Mouse (Mus musculus) heart, postnatal 10 days (tissue): Measurements from ENCODE around the gene Ift172. TPM values are rescaled to one million over a fixed set of nuclear protein-coding genes. Genes with fewer than 3 reads are reported as not detected.

Experiments
- DNase-seq, 2 experiments: peaks; one replicate each; pipeline ENCODE4 v3.0.0; 2021
- intact Hi-C: fragments of 180-260 bp; cut with DNase I; formaldehyde crosslinking; loops from one replicate; pipeline ENCODE4 v1.15.1; 2025
- total RNA-seq, 2 experiments: library from RNA; stranded (reverse); gene quantifications; 2 replicates each; pipeline ENCODE4 v1.2.3; 2021

Gene Ift172
- total RNA-seq, result 10 to 100 TPM; 34.1 to 40.4 TPM

- intact Hi-C loops, result loop anchor here (2.0 kb wide), 1 partner anchor 50 kb away; the partner anchor contains the start of genes Gm9970 and Nrbp1
Observed at GRCm38 (mm10) chr5:31290521-31291360, at the start of gene Ift172. Ift172 (minus strand) TSS chr5:31291116.

GRCm38 (mm10) chr5:31328255-31328654 is 37.3 kb upstream of the Ift172 start:
- intact Hi-C loops, result loop anchor here (1.0 kb wide), 1 partner anchor 109 kb away; no protein-coding TSS in a partner anchor

More at GRCm38 (mm10) chr5:31290521-31291360, at the start of gene Ift172:
- DNase-seq, result peak; percentile 97 to 98

DNA sequence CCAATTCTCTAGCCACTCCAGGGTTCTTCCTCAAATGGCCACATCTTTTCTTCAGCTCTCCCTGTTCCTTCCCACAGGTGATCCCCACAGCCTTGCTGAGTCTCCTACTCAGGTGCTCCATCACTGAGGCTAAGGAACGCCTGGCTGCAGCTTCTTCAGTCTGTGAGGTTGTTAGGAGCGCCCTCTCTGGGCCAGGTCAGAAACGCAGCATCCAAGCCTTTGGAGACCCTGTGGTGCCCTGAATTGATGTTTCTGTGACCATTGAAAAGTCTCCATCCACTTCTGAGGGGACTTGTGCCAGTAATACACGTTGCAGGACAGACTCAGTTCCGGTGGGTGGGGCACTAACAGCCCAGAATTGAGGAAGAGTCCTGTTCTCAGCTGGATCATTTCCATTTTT is 35.9 kb upstream of the Ift172 start:
- no peak for DNase-seq
- intact Hi-C loops, result no loop called here

More at GRCm38 (mm10) chr5:31328255-31328654, 37.3 kb upstream of the Ift172 start:
- DNase-seq, result peak; percentile 79 to 86

DNA sequence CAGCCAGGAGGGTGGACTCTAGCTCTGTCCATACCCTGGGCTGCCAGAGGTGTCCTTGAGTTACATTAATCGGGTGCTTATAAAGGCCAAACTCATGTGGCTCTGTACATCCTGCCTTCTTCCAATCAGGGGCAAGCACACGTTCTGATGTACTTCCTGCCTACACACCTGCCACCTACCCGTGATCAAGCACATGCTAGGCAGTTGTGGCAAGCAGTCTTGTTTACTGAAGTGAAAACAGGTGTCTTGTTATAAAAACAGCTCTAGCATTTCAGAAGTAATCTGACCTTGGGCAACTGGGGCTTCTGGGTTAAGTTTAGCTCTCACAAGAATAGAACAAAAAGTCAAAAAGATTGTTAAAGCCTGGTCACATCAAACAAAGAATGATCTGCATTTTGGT is 33.2 kb upstream of the Ift172 start:
- intact Hi-C loops, result no loop called here
- no peak for DNase-seq

DNA sequence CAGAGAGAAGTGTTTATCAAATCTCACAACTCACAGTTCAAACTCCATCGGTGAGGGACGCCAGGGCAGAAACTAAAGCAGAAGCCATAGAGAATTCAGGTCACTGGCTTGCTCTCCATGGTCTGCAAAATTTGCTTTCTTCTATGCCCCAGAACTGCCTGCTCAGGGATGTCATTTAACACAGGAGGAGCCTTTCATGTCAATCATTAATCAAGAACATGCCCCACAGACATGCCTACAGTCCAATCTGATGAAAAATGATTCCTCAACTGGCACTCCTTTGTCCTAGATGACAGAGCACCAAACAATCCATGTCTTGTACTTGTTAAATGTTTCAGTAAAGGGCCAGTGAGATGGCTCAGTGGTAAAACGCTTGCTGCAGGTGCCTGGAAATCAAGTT is 31.9 kb upstream of the Ift172 start:
- DNase-seq, result no peak
- intact Hi-C loops, result no loop called here

GRCm38 (mm10) chr5:31312806-31313205 is 21.9 kb upstream of the Ift172 start:
- no peak for DNase-seq
- intact Hi-C loops, result no loop called here

DNA sequence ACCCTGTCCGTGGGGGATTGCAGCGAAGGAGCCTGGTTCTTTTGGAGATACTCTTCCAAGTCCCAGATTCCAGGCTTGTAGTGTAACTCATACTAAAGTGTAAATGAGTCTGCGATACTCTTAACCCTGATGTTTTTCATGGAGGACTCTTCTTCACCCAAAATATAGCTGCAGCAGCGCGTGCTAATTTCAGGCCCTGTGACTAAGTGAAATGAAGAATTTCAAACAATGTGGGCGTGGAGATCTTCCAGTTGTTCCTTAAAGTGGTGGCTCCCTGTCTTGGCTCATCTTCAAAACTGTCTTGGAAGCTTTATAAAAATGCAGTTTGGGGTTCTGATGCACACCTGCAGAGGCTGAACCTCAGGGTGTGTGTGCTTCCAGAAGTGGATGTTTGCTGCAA is 12.2 kb upstream of the Ift172 start:
- intact Hi-C loops, result no loop called here
- DNase-seq, result no peak

GRCm38 (mm10) chr5:31301866-31302265 is 10.9 kb upstream of the Ift172 start:
- intact Hi-C loops, result no loop called here
- no peak for DNase-seq

DNA sequence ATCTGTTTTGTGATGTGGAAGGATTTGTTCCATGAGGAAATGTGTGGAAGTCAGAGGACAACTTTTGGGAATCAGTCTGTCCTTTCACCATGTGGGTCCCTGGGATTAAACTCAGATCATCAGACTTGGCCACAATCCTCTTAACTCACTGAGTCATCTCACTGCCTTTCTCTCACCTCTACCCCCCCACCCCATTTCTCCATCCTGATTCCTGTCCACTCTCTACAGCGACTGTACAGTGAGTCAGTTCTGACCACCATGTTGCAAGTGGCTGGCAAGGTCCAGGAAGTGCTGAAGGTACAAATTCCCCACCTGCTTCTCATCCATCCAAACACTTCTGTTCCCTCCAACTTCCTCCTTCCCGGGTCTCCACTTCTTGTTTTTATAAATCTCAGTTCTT is 7.6 kb upstream of the Ift172 start:
- intact Hi-C loops, result no loop called here
- DNase-seq, result no peak

DNA sequence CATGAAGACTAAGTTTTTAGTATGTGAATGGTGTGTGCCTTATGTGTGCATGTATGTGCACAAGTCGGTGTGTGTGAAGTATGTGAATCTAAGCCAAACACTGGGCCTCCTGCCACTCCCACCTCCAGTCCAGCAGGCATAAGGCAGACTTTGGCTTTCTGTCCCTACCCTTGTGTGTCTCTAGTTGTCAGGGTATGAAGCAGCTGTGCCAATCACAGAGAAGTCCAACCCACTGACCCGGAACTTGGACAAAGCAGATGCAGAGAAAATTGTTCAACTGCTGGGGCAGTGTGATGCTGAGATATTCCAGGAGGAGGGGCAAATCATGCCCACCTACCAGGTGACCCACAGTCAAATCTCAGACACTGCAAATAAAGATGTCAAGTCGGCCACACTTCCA is 7.1 kb upstream of the Ift172 start:
- DNase-seq, result no peak
- intact Hi-C loops, result no loop called here

DNA sequence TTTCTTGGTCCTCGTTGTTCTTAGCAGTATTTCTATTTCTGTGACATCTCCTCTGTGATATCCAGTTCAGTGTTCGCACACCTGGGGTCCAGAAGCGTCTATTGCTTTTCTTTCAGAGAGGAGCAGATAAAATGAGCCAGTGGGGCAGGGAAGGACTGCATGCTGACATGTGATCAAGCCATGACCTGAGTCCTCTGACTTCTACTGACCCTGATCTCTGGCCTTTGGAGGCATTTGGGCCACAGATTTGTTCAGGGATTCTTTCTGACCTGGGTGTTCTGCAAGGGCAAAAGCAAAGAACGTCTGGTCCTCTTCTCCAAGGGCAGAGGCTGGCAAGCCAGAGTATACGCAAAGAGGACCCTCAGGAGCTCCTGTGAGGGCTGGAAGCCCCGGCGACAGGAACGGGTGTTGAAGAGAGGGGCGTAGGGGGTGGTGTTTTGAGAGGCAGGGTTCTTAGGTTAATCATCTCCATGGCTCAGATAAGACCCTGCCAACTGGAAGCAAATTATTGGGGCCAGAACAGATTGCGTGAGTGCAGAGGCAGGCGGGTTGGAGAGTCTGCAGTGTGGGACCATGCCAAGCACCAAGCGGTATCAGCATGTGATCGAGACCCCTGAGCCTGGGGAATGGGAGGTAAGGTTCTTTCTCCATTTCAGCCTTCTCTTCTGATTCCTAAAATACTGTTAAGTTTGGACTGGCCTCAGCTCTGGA is 6.3 kb upstream of the Ift172 start, which contains the start of gene Gckr:
Gene Gckr (plus strand): TSS at position 397 of the 711 bp plus-strand sequence.
- intact Hi-C loops, result no loop called here
- no peak for DNase-seq

- intact Hi-C loops, result no loop called here
- peak; percentile 30 to 36 for DNase-seq
Observed at GRCm38 (mm10) chr5:31295606-31296141, 4.8 kb upstream of the Ift172 start, which contains the start of gene Fndc4. Fndc4 (minus strand) TSS chr5:31296080.

DNA sequence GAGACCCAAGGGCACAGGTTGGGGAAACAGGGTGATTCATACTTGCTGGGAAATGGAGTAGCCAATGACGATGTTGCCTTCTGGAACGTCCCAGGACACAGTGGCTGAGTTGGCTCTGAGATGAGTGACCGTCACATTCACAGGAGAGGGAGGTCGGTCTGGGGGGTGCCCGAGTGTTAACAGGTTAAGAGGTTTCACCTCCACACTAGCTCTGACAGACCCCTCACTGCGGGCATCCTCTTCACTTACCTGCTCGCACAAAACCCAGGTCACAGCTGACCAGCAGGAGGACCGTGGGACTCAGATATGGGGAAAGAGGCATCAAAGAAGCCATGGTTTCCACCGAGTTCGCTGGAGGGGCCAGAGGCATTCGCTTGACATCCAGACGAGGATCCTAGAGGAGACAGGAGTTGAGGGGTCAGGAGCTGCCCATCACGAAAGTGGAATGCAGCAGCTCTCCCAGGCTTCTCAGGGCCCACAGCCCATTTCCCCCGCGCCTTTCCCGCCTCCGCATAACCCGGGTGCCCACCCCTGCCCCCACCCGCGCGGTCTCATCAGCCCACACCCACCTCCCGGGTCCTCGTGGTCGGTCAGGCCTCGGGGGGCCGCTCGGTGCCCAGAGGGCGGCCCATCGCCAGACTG is 4.2 kb upstream of the Ift172 start:
- DNase-seq, result no peak
- intact Hi-C loops, result no loop called here

- DNase-seq, result no peak
- intact Hi-C loops, result loop anchor here (2.0 kb wide), 1 partner anchor 51 kb away; the partner anchor contains the start of genes Gm9970 and Nrbp1
Observed at GRCm38 (mm10) chr5:31291361-31291688, 409 bp upstream of the Ift172 start.

DNA sequence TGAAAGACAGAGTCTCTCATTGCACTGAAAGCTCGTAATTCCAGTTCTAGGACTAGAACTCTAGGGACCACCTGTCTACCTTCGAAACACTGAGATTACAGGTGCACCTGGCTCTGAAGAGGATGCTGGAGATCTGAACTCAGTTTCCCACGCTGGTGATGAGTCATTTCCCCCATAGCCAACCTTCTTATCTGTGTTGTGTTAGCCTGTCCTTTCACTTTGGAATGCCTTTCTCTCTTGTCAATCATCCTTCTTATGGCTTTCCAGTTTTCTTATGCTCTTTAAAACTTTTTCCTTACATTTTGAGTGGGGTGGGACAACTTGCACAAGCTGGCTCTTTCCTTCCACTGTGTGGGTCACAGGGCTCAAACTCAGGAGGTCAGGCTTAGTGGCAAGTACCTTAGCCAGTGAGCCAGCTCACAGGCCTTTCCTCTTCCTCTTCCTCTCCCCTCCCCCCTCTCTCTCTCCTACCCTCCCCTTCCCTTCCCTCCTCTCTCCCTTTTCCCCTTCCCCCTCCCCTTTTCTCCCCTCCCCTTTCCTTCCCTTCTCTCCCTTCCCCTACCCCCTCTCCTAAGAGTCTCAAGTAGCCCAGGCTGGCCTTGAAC is 1.2 kb downstream of the Ift172 start:
- intact Hi-C loops, result loop anchor here (2.0 kb wide), 1 partner anchor 49 kb away; the partner anchor contains the start of genes Gm9970 and Nrbp1
- DNase-seq, result no peak

GRCm38 (mm10) chr5:31288655-31289054 is 2.3 kb downstream of the Ift172 start:
- intact Hi-C loops, result no loop called here
- DNase-seq, result peak in 1 of 2 experiments; percentile 11

- DNase-seq, result no peak
- intact Hi-C loops, result no loop called here
Observed at GRCm38 (mm10) chr5:31288225-31288624, 2.7 kb downstream of the Ift172 start.

- intact Hi-C loops, result no loop called here
- no peak for DNase-seq
Observed at GRCm38 (mm10) chr5:31279245-31279988, 11.5 kb downstream of the Ift172 start.

DNA sequence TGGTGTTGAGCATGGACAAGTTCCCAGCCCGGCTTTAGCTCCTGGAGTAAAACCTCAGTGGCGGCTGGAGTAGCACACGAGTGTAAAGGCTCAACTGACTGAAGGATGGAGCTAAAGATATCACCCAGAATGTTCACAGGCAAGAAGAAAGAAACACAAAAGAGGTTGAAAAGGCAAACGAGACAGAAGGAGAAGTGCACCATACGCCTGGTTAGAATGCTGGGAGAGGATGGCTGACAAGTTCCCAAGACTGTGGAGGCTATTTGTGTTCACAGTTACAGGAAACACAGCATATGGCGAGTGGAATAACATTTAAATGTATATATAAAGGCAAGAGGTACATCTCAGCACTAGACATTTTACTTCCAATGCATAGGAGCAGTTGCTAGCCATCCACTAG is 17.9 kb downstream of the Ift172 start:
- intact Hi-C loops, result no loop called here
- DNase-seq, result no peak

GRCm38 (mm10) chr5:31267686-31268085 is 23.2 kb downstream of the Ift172 start:
- intact Hi-C loops, result no loop called here
- DNase-seq, result no peak
